Mouse (Mus musculus): Measurements from ENCODE around the gene Peg10.

- TF ChIP-seq CTCF (IDR thresholded peaks at IDR 0.05) (no peak), EP300 (IDR thresholded peaks at IDR 0.05) (no peak)
Measured at GRCm38 (mm10) chr6:4754286-4754685, 7.2 kb downstream of the Peg10 start.

Measured in lung, postnatal 0 days (tissue).